Mouse (Mus musculus): ENCODE data around the gene Slc4a5. TPM values are rescaled to one million over a fixed set of nuclear protein-coding genes. Genes with fewer than 3 reads are reported as not detected.
A peak's percentile ranks its signal among the peaks of the same experiment; 100 is the strongest.

Gene Slc4a5
- polyA plus RNA-seq, 1 experiment from 2014 or later, result 1.1 TPM

GRCm38 (mm10) chr6:83234280-83234741 is 14.7 kb downstream of the Slc4a5 start:
- peaks cover 21% of the 10 kb centered on the region for H3K4me1 ChIP-seq
- H3K9me3 ChIP-seq, result no peaks in the 10 kb centered on the region
- H3K27me3 ChIP-seq, result peaks cover 25% of the 10 kb centered on the region
- 3% methylated on average over 14 of the region's 14 CpGs for WGBS
- no peak overlapping the region for H3K27ac ChIP-seq
- H3K9ac ChIP-seq, result peak overlapping the region; percentile 30
- H3K36me3 ChIP-seq, result no peaks in the 10 kb centered on the region
- H3K4me3 ChIP-seq, result peak overlapping the region; percentile 15; the same call in 1 of the 2 replicates
- H3K4me2 ChIP-seq (replicated peaks), result peak overlapping the region; percentile 38
- ATAC-seq (ENCODE audit: insufficient number of reproducible peaks, insufficient read depth, low FRiP score, low TSS enrichment), result peak; percentile 57; the same call in 1 of the 2 replicates

GRCm38 (mm10) chr6:83237123-83237522 is 17.5 kb downstream of the Slc4a5 start:
- Histone ChIP-seq H3K27ac (no peak overlapping the region), H3K4me3 (peak overlapping the region; percentile 4; the same call in 1 of the 2 replicates), H3K9ac (no peak overlapping the region), H3K36me3 (no peaks in the 10 kb centered on the region), H3K9me3 (no peaks in the 10 kb centered on the region), H3K27me3 (peaks cover 40% of the 10 kb centered on the region), H3K4me2 (replicated peaks) (peak overlapping the region; percentile 44), H3K4me1 (peaks cover 29% of the 10 kb centered on the region)
- peak; percentile 64; the same call in 1 of the 2 replicates for ATAC-seq (ENCODE audit: insufficient number of reproducible peaks, insufficient read depth, low FRiP score, low TSS enrichment)
- 1% methylated on average over 9 of the region's 9 CpGs for WGBS

GRCm38 (mm10) chr6:83244422-83245061 is 24.9 kb downstream of the Slc4a5 start:
- no peak overlapping the region for H3K9ac ChIP-seq
- H3K9me3 ChIP-seq, result no peaks in the 10 kb centered on the region
- no peaks in the 10 kb centered on the region for H3K36me3 ChIP-seq
- no peak overlapping the region for H3K4me3 ChIP-seq
- H3K27me3 ChIP-seq, result peaks cover 13% of the 10 kb centered on the region; the same call in 1 of the 2 replicates
- 32% methylated on average over 10 of the region's 10 CpGs for WGBS
- H3K4me1 ChIP-seq, result peaks cover 13% of the 10 kb centered on the region
- H3K27ac ChIP-seq, result no peak overlapping the region
- ATAC-seq (ENCODE audit: insufficient number of reproducible peaks, insufficient read depth, low FRiP score, low TSS enrichment), result no peak
- H3K4me2 ChIP-seq (replicated peaks), result no peak overlapping the region

- H3K4me3 ChIP-seq, result no peak overlapping the region
- H3K4me2 ChIP-seq (replicated peaks), result no peak overlapping the region
- H3K36me3 ChIP-seq, result no peaks in the 10 kb centered on the region
- H3K9ac ChIP-seq, result no peak overlapping the region
- H3K9me3 ChIP-seq, result no peaks in the 10 kb centered on the region
- 0 out of 2 replicates have a peak, but pooled peaks cover 9% of the 10 kb centered on the region for H3K27me3 ChIP-seq
- H3K4me1 ChIP-seq, result peaks cover 9% of the 10 kb centered on the region
- 89% methylated on average over 6 of the region's 6 CpGs for WGBS
- H3K27ac ChIP-seq, result no peak overlapping the region
- no peak for ATAC-seq (ENCODE audit: insufficient number of reproducible peaks, insufficient read depth, low FRiP score, low TSS enrichment)
Measured at GRCm38 (mm10) chr6:83245134-83245533, 25.5 kb downstream of the Slc4a5 start.

- WGBS, result 98% methylated on average over 1 of the region's 1 CpGs
- no peaks in the 10 kb centered on the region for H3K9me3 ChIP-seq
- no peak overlapping the region for H3K9ac ChIP-seq
- no peaks in the 10 kb centered on the region for H3K36me3 ChIP-seq
- 0 out of 2 replicates have a peak, but pooled peaks cover 7% of the 10 kb centered on the region for H3K27me3 ChIP-seq
- peaks cover 6% of the 10 kb centered on the region; the same call in 1 of the 2 replicates for H3K4me1 ChIP-seq
- no peak overlapping the region for H3K4me3 ChIP-seq
- no peak overlapping the region for H3K27ac ChIP-seq
- H3K4me2 ChIP-seq (replicated peaks), result no peak overlapping the region
- ATAC-seq (ENCODE audit: insufficient number of reproducible peaks, insufficient read depth, low FRiP score, low TSS enrichment), result no peak
Measured at GRCm38 (mm10) chr6:83245997-83246396, 26.4 kb downstream of the Slc4a5 start.

- Histone ChIP-seq H3K27ac (no peak overlapping the region), H3K4me1 (peaks cover 6% of the 10 kb centered on the region; the same call in 1 of the 2 replicates), H3K4me3 (no peak overlapping the region), H3K36me3 (no peaks in the 10 kb centered on the region), H3K27me3 (0 out of 2 replicates have a peak, but pooled peaks cover under 1% of the 10 kb centered on the region), H3K4me2 (replicated peaks) (no peak overlapping the region), H3K9me3 (no peaks in the 10 kb centered on the region), H3K9ac (no peak overlapping the region)
- 93% methylated on average over 4 of the region's 4 CpGs for WGBS
- no peak for ATAC-seq (ENCODE audit: insufficient number of reproducible peaks, insufficient read depth, low FRiP score, low TSS enrichment)
Measured at GRCm38 (mm10) chr6:83246750-83247149, 27.1 kb downstream of the Slc4a5 start.

GRCm38 (mm10) chr6:83247153-83247552 is 27.5 kb downstream of the Slc4a5 start:
- no peak for ATAC-seq (ENCODE audit: insufficient number of reproducible peaks, insufficient read depth, low FRiP score, low TSS enrichment)

GRCm38 (mm10) chr6:83254242-83254641 is 34.6 kb downstream of the Slc4a5 start:
- H3K27me3 ChIP-seq, result no peaks in the 10 kb centered on the region
- no peak overlapping the region for H3K4me3 ChIP-seq
- ATAC-seq (ENCODE audit: insufficient number of reproducible peaks, insufficient read depth, low FRiP score, low TSS enrichment), result no peak
- H3K27ac ChIP-seq, result no peak overlapping the region
- no peaks in the 10 kb centered on the region for H3K9me3 ChIP-seq
- no peaks in the 10 kb centered on the region; the same call in 1 of the 2 replicates for H3K4me1 ChIP-seq
- no peak overlapping the region for H3K4me2 ChIP-seq (replicated peaks)
- no peaks in the 10 kb centered on the region for H3K36me3 ChIP-seq
- no peak overlapping the region for H3K9ac ChIP-seq
- 57% methylated on average over 7 of the region's 7 CpGs for WGBS

More at GRCm38 (mm10) chr6:83247153-83247552, 27.5 kb downstream of the Slc4a5 start:
- Histone ChIP-seq H3K27ac (no peak overlapping the region), H3K4me1 (peaks cover 6% of the 10 kb centered on the region; the same call in 1 of the 2 replicates), H3K4me2 (replicated peaks) (no peak overlapping the region), H3K27me3 (no peaks in the 10 kb centered on the region), H3K9me3 (no peaks in the 10 kb centered on the region), H3K4me3 (no peak overlapping the region), H3K36me3 (no peaks in the 10 kb centered on the region), H3K9ac (no peak overlapping the region)
- 86% methylated on average over 2 of the region's 2 CpGs for WGBS

GRCm38 (mm10) chr6:83264516-83264915 is 44.9 kb downstream of the Slc4a5 start:
- Histone ChIP-seq H3K4me2 (replicated peaks) (no peak overlapping the region), H3K27me3 (no peaks in the 10 kb centered on the region; the same call in 1 of the 2 replicates), H3K27ac (no peak overlapping the region), H3K36me3 (no peaks in the 10 kb centered on the region), H3K4me3 (no peak overlapping the region), H3K9ac (no peak overlapping the region), H3K4me1 (peaks cover 6% of the 10 kb centered on the region; the same call in 1 of the 2 replicates), H3K9me3 (no peaks in the 10 kb centered on the region)
- no peak for ATAC-seq (ENCODE audit: insufficient number of reproducible peaks, insufficient read depth, low FRiP score, low TSS enrichment)
- WGBS, result 81% methylated on average over 1 of the region's 1 CpGs

- Histone ChIP-seq H3K9ac (no peak overlapping the region), H3K4me2 (replicated peaks) (no peak overlapping the region), H3K27ac (no peak overlapping the region), H3K4me3 (no peak overlapping the region), H3K27me3 (no peaks in the 10 kb centered on the region; the same call in 1 of the 2 replicates), H3K9me3 (no peaks in the 10 kb centered on the region), H3K36me3 (no peaks in the 10 kb centered on the region), H3K4me1 (peaks cover 6% of the 10 kb centered on the region; the same call in 1 of the 2 replicates)
- no peak for ATAC-seq (ENCODE audit: insufficient number of reproducible peaks, insufficient read depth, low FRiP score, low TSS enrichment)
Measured at GRCm38 (mm10) chr6:83265253-83265652, 45.6 kb downstream of the Slc4a5 start.

GRCm38 (mm10) chr6:83265653-83266052 is 46.0 kb downstream of the Slc4a5 start:
- Histone ChIP-seq H3K4me3 (no peak overlapping the region), H3K27me3 (no peaks in the 10 kb centered on the region; the same call in 1 of the 2 replicates), H3K27ac (no peak overlapping the region), H3K4me1 (peaks cover 6% of the 10 kb centered on the region; the same call in 1 of the 2 replicates), H3K9me3 (no peaks in the 10 kb centered on the region), H3K4me2 (replicated peaks) (no peak overlapping the region), H3K9ac (no peak overlapping the region), H3K36me3 (no peaks in the 10 kb centered on the region)
- ATAC-seq (ENCODE audit: insufficient number of reproducible peaks, insufficient read depth, low FRiP score, low TSS enrichment), result no peak
- WGBS, result 73% methylated on average over 4 of the region's 4 CpGs

- Histone ChIP-seq H3K9me3 (no peaks in the 10 kb centered on the region), H3K9ac (no peak overlapping the region), H3K27ac (no peak overlapping the region), H3K36me3 (no peaks in the 10 kb centered on the region), H3K4me2 (replicated peaks) (peak overlapping the region; percentile 54), H3K27me3 (no peaks in the 10 kb centered on the region), H3K4me1 (peaks cover 6% of the 10 kb centered on the region; the same call in 1 of the 2 replicates), H3K4me3 (0 out of 2 replicates have a peak overlapping the region, but pooled peaks have one; percentile 9)
- ATAC-seq (ENCODE audit: insufficient number of reproducible peaks, insufficient read depth, low FRiP score, low TSS enrichment), result no peak
- WGBS, result 69% methylated on average over 4 of the region's 4 CpGs
Measured at GRCm38 (mm10) chr6:83267616-83268015, 48.0 kb downstream of the Slc4a5 start.
